Mouse (Mus musculus): ENCODE measurements around the gene Grb2.

- no peak for TF ChIP-seq TAL1 (IDR thresholded peaks at IDR 0.05; ENCODE audit: low read length)
- TF ChIP-seq GATA1 (IDR thresholded peaks at IDR 0.05; ENCODE audit: low read length): no peak
These were observed 23.5 kb downstream of the Grb2 start for GRCm38 (mm10) chr11:115684877-115685276.
